Mouse (Mus musculus) adrenal gland, postnatal 4 days (tissue): Measurements from ENCODE around the gene Stard10. TPM values are rescaled to one million over a fixed set of nuclear protein-coding genes. Genes with fewer than 3 reads are reported as not detected.
A peak's percentile ranks its signal among the peaks of the same experiment; 100 is the strongest.

Experiments used
- DNase-seq, 2 experiments: peaks; one replicate each; pipeline ENCODE4 v3.0.0; 2021 to 2022; ENCODE audit warnings: low spot score in 2 of 2, mixed read lengths in 2 of 2
- total RNA-seq, 2 experiments: library from RNA; stranded (reverse); gene quantifications; 2 replicates each; pipeline ENCODE4 v1.2.3; 2021

Gene Stard10
- total RNA-seq, 2 experiments from 2014 or later, result 40.3 to 52.3 TPM

- DNase-seq, result no peak
Measured at GRCm38 (mm10) chr7:101330074-101330840, 13.4 kb downstream of the Stard10 start.

DNA sequence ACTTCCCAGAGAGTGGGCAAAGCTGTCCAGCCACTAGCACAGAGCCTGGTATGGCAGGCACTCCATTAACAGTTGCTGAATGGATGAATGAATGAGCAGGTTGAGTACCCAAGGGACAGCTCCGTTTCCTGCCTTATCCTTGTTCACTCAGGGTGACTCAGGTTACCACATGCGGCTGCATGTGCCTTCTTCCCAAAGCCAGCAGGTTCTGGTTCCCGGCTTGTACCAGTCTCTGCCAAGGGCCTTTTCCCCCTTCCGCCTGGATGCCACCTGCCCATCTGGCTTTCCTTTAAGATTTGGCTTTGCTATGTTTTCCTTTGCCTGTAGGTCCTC, 13.9 kb downstream of the Stard10 start:
- no peak for DNase-seq

- no peak for DNase-seq
Measured at GRCm38 (mm10) chr7:101332045-101332831, 15.4 kb downstream of the Stard10 start.

DNA sequence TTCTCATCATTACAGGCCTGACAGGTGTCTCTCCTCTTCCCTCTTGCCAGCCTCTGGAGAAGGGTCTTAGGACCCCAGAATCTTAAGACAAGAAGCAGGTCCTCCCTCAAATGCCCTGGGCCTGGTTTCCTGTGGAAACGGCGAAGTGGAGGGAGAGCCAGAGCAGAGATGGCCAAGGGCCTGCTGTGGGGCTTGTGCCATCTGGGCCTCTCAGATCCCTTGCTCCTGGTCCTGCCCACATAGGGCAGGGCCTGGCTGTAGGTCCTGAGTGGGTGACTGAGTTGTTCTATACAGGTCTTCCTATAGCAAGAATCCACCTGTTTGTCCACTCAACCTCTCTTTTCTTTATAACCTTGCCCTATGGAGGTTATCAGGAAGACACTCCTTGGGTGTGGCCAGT, 18.3 kb downstream of the Stard10 start:
- no peak for DNase-seq

GRCm38 (mm10) chr7:101336686-101337085, 19.8 kb downstream of the Stard10 start:
- DNase-seq, result no peak

DNA sequence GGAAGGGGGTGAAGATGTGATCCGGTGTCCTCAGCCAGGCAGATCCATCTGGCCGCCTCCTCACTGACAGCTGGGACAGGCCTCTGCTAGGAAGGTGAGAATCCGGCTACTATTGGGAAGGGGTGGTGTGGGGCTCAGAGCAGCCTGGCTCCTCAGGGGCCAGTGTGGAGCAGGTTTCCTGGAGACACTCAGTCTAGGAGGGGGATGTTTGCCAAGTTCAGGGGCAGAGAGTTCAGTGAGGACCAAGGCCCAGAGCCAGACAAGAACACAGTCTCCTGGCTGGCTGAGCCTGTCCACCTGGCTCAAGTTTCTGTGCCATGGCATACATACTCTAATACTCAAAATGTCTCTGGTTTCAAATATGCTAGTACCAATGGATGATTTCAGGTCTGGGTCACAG, 20.5 kb downstream of the Stard10 start:
- no peak for DNase-seq

GRCm38 (mm10) chr7:101341405-101341804, 24.5 kb downstream of the Stard10 start:
- no peak for DNase-seq

DNA sequence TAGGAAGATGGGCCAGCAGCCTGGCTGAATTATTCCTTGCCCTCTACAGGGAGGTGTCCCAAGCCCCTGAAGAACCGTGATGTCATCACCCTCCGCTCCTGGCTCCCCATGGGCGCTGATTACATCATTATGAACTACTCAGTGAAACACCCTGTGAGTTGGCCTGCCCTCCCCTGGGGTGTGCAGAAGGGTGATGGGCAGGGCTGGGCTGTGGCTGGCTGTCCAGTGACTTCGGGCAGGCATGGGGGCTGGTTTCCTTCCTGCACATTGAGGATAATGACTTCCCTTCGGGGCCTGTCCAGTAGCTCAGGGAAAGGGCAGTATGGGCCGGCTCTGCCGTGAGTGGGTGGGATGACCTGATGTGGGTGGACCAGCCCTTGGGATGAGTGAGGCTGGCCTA, 26.2 kb downstream of the Stard10 start:
- no peak for DNase-seq

GRCm38 (mm10) chr7:101344892-101345291, 28.0 kb downstream of the Stard10 start:
- DNase-seq, result no peak

GRCm38 (mm10) chr7:101346991-101347390, 30.1 kb downstream of the Stard10 start:
- no peak for DNase-seq

DNA sequence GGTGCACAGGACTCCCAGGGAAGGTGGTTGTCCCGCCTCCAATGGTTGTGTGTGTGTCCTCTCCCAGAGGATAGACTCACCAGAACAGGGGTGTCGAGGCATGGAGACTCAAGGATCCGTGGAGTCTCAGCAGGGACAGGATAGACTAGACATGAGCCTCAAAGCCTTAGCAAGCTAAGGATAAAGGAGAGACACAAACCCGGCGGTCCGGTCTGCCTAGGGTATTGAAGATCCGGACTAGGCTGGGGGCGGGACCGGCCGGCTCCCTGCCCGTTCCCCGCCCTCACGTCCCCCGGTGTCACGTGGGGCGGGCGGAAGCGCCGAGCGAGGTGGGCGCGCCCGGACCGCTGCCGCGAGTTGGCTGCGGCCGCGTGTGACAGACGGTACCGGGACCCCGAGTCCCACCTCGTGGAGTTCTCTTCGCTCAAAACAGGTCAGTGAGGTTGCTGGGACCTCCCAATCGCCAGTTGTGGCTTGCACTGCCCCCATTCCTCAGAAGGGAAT, 30.9 kb downstream of the Stard10 start, which contains the start of gene Arap1:
Arap1 (plus strand) TSS at position 301 of the 504 bp plus-strand sequence.
- DNase-seq, result no peak

- DNase-seq, result no peak
Measured at GRCm38 (mm10) chr7:101348312-101348711, 31.4 kb downstream of the Stard10 start.

- no peak for DNase-seq
Measured at GRCm38 (mm10) chr7:101349861-101350260, 33.0 kb downstream of the Stard10 start.

- no peak for DNase-seq
Measured at GRCm38 (mm10) chr7:101352404-101352803, 35.5 kb downstream of the Stard10 start.

DNA sequence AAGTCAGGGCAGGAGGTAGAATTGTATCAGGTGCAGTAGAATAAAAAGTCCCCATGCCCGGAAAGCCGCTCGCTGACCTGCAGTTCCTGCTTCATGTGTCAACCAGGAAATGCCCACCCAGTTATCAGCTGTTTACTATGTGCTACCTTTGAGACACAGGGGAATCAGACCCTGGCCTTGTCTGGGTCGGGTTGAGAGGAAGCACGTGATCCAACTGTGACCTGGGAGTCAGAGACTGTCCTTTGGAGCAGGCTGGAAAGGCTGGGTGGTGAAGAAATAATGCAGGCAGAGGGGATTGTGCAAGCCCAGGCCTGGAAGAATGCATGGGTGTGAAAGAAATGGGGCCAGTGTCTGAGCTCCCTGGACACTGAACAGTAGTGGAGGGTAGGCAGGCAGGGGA, 37.5 kb downstream of the Stard10 start:
- DNase-seq, result no peak

DNA sequence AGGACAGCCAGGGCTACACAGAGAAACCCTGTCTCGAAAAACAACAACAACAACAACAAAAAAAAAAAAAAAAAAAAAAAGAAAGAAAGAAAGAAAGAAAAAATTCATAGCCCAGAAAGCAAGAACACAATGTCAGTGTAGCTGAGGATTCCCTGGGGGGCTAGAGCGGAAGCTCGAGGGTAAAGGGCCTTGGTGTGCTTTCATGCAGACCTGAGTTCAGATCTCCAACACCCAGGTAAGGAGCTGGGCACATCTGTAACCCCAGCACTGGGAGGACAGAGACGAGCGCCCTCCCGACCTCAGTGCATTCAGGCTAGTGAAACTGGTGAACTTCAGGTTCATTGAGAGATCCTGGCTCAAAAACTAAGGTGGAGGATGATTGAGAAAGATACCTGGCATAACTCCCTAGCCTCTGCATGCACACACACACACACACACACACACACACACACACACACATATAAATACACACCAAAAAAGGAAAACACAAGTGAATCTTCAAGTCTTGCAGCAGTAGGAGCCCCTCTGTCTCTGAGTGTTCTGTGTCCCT, 38.7 kb downstream of the Stard10 start:
- DNase-seq, result no peak

- no peak for DNase-seq
Measured at GRCm38 (mm10) chr7:101356868-101357267, 40.0 kb downstream of the Stard10 start.

GRCm38 (mm10) chr7:101360406-101360805, 43.5 kb downstream of the Stard10 start:
- no peak for DNase-seq

- no peak for DNase-seq
Measured at GRCm38 (mm10) chr7:101361021-101361420, 44.1 kb downstream of the Stard10 start.

DNA sequence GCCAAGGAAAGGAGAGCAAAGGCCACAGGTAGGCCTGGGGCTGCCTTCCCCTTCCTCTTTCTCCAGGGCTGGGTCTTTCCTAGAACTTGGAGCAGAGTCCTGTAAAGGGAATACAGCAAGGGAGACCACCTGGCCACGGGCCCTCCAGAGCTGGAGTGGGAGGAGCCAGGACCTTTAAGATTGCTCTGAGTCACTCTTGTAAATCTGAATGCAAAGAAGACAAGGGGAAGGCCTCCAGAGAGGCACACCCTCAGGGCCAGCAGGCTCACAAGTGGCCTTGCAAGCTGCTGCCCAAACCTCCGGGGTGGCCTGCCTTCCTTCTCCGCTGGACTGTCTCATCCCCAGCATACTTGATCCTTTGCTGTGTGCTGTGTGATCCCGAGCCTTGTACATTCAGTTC, 44.9 kb downstream of the Stard10 start:
- peak in 1 of 2 experiments; percentile 15 for DNase-seq

- no peak for DNase-seq
Measured at GRCm38 (mm10) chr7:101362791-101363191, 45.9 kb downstream of the Stard10 start.

DNA sequence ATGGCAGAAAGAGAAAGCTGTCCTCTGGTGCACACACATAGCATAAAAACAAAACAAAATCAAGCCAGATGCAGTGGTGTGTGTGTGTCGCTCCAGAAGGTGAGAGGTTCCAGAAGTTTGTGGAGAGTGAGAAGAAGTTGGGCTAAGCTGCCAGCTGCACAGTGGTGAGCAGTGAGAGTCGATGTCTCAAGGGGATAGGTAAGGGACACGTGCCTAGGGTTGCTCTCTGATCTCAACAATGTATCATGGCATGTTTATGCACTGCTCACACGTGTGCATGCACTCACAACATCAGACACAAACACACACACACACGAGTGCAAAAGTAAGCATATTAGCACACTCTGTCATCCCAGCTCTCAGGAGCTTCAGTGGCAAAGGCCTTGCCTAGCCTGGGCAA, 47.0 kb downstream of the Stard10 start:
- no peak for DNase-seq
